Mouse (Mus musculus) c-Kit-positive CD71-positive TER-119-negative erythroid progenitor cells, embryonic 14.5 days (primary cell): ENCODE measurements around the gene Olfr397.

Source experiments
- DNase-seq: peaks from one replicate; pipeline ENCODE4 v3.0.0-alpha.2; 2013; ENCODE audit warnings: low read depth

Olfr397 gene

GRCm38 (mm10) chr11:73960517-73960916 is at the start of gene Olfr397:
Olfr397 (plus strand) TSS chr11:73960817.
- no peak for DNase-seq

- DNase-seq = no peak
Measured at GRCm38 (mm10) chr11:73936377-73936776, 24.2 kb upstream of the Olfr397 start, which contains the start of gene Olfr23. Olfr23 (plus strand) TSS chr11:73936677.

GRCm38 (mm10) chr11:73990307-73990706 is 29.7 kb downstream of the Olfr397 start, which contains the start of gene Olfr398:
Olfr398 (minus strand) TSS chr11:73990407.
- no peak for DNase-seq

GRCm38 (mm10) chr11:73993115-73993514 is 32.5 kb downstream of the Olfr397 start:
- DNase-seq = no peak
